Mouse (Mus musculus): Measurements from ENCODE around the gene Sept3. TPM values are rescaled to one million over a fixed set of nuclear protein-coding genes. Genes with fewer than 3 reads are reported as not detected.

Gene Sept3
- polyA plus RNA-seq, 1 experiment from 2014 or later = 2.1 TPM

DNA sequence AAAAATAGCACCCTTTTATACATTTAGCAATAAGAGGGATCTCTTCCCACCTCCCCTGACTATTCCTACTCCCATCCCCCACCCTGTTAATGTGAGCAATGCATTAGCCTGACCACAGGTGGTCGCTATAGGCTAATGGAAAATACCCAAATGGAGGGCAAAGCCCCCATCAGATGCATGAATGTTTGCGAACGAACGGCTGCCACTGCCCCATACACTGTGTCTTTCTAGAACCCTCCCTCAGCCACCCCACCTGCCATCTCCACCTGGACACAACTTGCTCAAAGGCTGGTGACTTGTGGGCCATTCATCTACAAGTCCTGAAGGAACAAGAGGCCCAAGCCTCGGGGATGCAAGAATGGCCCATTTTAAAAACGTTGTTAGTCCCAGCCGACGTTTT lies 19.4 kb downstream of the Sept3 start:
- TF ChIP-seq CTCF (IDR thresholded peaks at IDR 0.05; ENCODE audit: low read depth) (peak; percentile 79), EP300 (optimal IDR thresholded peaks at IDR 0.05) (no peak)
- ATAC-seq (ENCODE audit: low FRiP score, low TSS enrichment) = peak; percentile 39; the same call in 1 of the 2 replicates
- no peak overlapping the region for H3K9ac ChIP-seq (ENCODE audit: low read length)
- H3K4me1 ChIP-seq (replicated peaks; ENCODE audit: control insufficient read depth, insufficient read depth) = no peaks in the 10 kb centered on the region
- WGBS = 31% methylated on average over 8 of the region's 8 CpGs
- no peaks in the 10 kb centered on the region for H3K36me3 ChIP-seq (ENCODE audit: control insufficient read depth, insufficient read depth, low read length)
- H3K27me3 ChIP-seq (ENCODE audit: control insufficient read depth, insufficient read depth, low read length) = no peaks in the 10 kb centered on the region
- peak; percentile 41 for DNase-seq (ENCODE audit: low spot score)
- H3K4me2 ChIP-seq (replicated peaks; ENCODE audit: low read depth) = no peak overlapping the region; the same call in 1 of the 2 replicates
- H3K4me3 ChIP-seq (ENCODE audit: low read depth, low read length) = no peak overlapping the region
- H3K27ac ChIP-seq (replicated peaks) = no peak overlapping the region
- no peaks in the 10 kb centered on the region for H3K9me3 ChIP-seq (ENCODE audit: control insufficient read depth, low read length)

DNA sequence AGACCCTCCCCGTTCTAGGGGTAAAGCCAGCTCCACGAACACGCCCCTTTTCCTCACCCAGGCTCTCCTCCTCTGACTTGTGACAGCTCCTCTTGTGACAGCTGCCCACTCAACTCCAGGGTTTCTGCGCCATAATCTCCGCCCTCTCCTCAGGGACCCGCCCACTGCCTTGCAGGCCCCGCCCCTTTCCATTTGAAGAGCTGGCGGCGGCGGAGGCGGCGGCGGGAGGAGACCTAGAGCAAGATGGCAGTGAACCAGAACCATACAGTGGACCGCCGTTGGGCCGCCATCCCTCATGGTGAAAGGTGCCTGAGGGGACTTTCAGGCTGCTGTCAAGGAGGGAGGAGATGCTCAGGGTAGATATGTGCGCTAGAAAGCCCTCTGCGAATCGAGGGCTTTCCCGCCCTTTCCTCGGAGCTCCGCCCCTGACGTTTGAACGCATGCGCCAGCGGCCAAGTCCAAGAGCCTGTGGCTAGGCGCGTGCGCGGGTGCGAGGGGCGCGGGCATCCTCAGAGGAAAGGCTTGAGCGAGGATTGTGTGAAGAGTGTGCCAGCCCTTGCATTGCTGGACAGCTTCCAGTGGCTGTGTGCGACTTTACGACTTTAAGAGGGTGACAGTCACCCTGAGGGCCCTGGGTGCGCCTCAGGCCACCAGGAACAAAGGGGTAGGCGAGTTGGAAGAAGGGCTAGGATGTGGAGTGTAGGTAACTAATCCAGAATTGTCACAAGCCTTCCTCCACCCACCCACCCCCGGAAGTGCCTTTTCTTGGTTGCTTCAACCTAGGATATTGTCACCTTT lies 24.3 kb downstream of the Sept3 start, which contains the start of gene Wbp2nl:
Gene Wbp2nl, plus strand, starts transcription at position 191 of the 798 bp plus-strand sequence.
- 58% methylated on average over 39 of the region's 39 CpGs for WGBS
- Histone ChIP-seq H3K4me3 (ENCODE audit: low read depth, low read length) (no peak within 1 kb of the TSS), H3K9ac (ENCODE audit: low read length) (no peak within 1 kb of the TSS), H3K27ac (replicated peaks) (no peak within 1 kb of the TSS), H3K27me3 (ENCODE audit: control insufficient read depth, insufficient read depth, low read length) (no peaks in the 10 kb centered on the region), H3K36me3 (ENCODE audit: control insufficient read depth, insufficient read depth, low read length) (no peaks in the 10 kb centered on the region), H3K9me3 (ENCODE audit: control insufficient read depth, low read length) (no peaks in the 10 kb centered on the region), H3K4me1 (replicated peaks; ENCODE audit: control insufficient read depth, insufficient read depth) (no peaks in the 10 kb centered on the region), H3K4me2 (replicated peaks; ENCODE audit: low read depth) (no peak within 1 kb of the TSS)
- ATAC-seq (ENCODE audit: low FRiP score, low TSS enrichment) (no peak), DNase-seq (ENCODE audit: low spot score) (peak; percentile 35)
- TF ChIP-seq CTCF (IDR thresholded peaks at IDR 0.05; ENCODE audit: low read depth) = no peak
- TF ChIP-seq EP300 (optimal IDR thresholded peaks at IDR 0.05) = no peak

DNA sequence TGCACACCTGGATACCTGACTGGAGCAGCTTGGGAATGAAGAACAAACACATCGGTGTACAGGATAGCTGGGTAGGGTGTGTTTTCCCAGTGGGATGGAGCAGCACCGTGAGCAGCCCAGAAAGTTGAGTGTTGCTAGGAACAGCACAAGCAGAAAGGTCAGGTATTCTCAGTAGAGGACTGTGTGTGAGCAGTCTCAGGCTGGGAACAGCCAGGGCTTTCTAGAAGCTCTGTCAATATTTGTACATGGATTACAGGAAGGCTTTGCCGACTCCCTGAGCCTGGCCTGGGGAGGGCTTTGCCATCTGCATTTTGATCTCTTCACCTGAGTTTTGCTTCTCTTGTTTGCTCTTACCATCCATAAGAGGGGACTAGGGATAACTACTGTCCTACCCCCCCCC lies 32.4 kb downstream of the Sept3 start:
- Histone ChIP-seq H3K4me2 (replicated peaks; ENCODE audit: low read depth) (no peak overlapping the region), H3K27ac (replicated peaks) (no peak overlapping the region), H3K36me3 (ENCODE audit: control insufficient read depth, insufficient read depth, low read length) (no peaks in the 10 kb centered on the region), H3K4me3 (ENCODE audit: low read depth, low read length) (no peak overlapping the region), H3K9ac (ENCODE audit: low read length) (no peak overlapping the region), H3K9me3 (ENCODE audit: control insufficient read depth, low read length) (no peaks in the 10 kb centered on the region), H3K27me3 (ENCODE audit: control insufficient read depth, insufficient read depth, low read length) (no peaks in the 10 kb centered on the region), H3K4me1 (replicated peaks; ENCODE audit: control insufficient read depth, insufficient read depth) (no peaks in the 10 kb centered on the region)
- TF ChIP-seq CTCF (IDR thresholded peaks at IDR 0.05; ENCODE audit: low read depth) (no peak), EP300 (optimal IDR thresholded peaks at IDR 0.05) (no peak)
- 39% methylated on average over 3 of the region's 3 CpGs for WGBS
- peak; percentile 69 for DNase-seq (ENCODE audit: low spot score)
- ATAC-seq (ENCODE audit: low FRiP score, low TSS enrichment) = peak; percentile 94

DNA sequence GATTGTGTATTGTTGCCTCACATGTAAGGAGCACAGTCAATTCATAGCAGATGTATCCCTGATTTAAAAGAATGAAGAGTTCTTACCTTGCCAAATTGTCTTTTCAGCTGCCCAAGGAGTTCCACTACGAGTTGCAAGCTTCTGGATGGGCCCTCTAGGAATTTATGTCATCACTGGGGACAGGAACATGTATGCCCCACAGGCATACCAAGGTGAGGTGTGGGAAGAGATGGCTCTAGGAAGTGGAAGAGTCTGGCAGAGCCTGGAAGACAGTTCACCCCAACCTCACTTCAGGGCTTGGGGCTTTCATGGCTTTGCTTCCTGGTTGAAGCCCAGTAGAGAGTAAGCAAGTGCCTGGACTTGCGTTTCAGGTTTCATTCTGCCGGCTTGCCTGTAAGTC lies 33.7 kb downstream of the Sept3 start:
- no peaks in the 10 kb centered on the region for H3K36me3 ChIP-seq (ENCODE audit: control insufficient read depth, insufficient read depth, low read length)
- no peaks in the 10 kb centered on the region for H3K27me3 ChIP-seq (ENCODE audit: control insufficient read depth, insufficient read depth, low read length)
- DNase-seq (ENCODE audit: low spot score) (no peak), ATAC-seq (ENCODE audit: low FRiP score, low TSS enrichment) (no peak)
- no peak overlapping the region for H3K4me2 ChIP-seq (replicated peaks; ENCODE audit: low read depth)
- peak overlapping the region; percentile 35; the same call in 1 of the 2 replicates for H3K27ac ChIP-seq (replicated peaks)
- H3K4me1 ChIP-seq (replicated peaks; ENCODE audit: control insufficient read depth, insufficient read depth) = no peaks in the 10 kb centered on the region
- H3K9ac ChIP-seq (ENCODE audit: low read length) = no peak overlapping the region
- WGBS = 55% methylated on average over 3 of the region's 3 CpGs
- TF ChIP-seq EP300 (optimal IDR thresholded peaks at IDR 0.05) (no peak), CTCF (IDR thresholded peaks at IDR 0.05; ENCODE audit: low read depth) (no peak)
- no peak overlapping the region for H3K4me3 ChIP-seq (ENCODE audit: low read depth, low read length)
- H3K9me3 ChIP-seq (ENCODE audit: control insufficient read depth, low read length) = no peaks in the 10 kb centered on the region

DNA sequence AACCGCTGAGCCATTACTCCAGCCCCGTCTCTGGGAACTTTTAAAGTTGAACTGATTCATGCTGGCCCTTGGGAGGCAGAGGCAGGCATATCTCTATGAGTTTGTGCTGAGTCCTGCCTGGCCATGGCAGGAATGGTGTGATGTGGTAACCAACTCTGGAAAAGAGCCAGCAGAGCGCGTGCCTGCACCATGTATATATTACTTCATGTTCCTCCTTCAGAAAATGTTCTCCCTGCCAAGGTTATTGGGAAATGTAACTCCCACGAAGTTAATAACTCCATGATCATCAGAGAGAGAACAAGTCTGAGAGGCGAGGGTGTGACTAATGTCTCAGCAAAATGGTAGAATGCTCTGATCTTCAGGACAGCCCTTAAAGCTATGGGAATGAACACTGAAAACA lies 43.1 kb downstream of the Sept3 start:
- no peak for DNase-seq (ENCODE audit: low spot score)
- no peaks in the 10 kb centered on the region for H3K36me3 ChIP-seq (ENCODE audit: control insufficient read depth, insufficient read depth, low read length)
- no peaks in the 10 kb centered on the region; the same call in 1 of the 2 replicates for H3K4me1 ChIP-seq (replicated peaks; ENCODE audit: control insufficient read depth, insufficient read depth)
- no peak overlapping the region for H3K4me2 ChIP-seq (replicated peaks; ENCODE audit: low read depth)
- no peak for ATAC-seq (ENCODE audit: low FRiP score, low TSS enrichment)
- H3K27ac ChIP-seq (replicated peaks) = no peak overlapping the region
- WGBS = 72% methylated on average over 6 of the region's 6 CpGs
- H3K27me3 ChIP-seq (ENCODE audit: control insufficient read depth, insufficient read depth, low read length) = no peaks in the 10 kb centered on the region
- TF ChIP-seq EP300 (optimal IDR thresholded peaks at IDR 0.05) (no peak), CTCF (IDR thresholded peaks at IDR 0.05; ENCODE audit: low read depth) (no peak)
- H3K4me3 ChIP-seq (ENCODE audit: low read depth, low read length) = no peak overlapping the region
- no peaks in the 10 kb centered on the region for H3K9me3 ChIP-seq (ENCODE audit: control insufficient read depth, low read length)
- H3K9ac ChIP-seq (ENCODE audit: low read length) = no peak overlapping the region

DNA sequence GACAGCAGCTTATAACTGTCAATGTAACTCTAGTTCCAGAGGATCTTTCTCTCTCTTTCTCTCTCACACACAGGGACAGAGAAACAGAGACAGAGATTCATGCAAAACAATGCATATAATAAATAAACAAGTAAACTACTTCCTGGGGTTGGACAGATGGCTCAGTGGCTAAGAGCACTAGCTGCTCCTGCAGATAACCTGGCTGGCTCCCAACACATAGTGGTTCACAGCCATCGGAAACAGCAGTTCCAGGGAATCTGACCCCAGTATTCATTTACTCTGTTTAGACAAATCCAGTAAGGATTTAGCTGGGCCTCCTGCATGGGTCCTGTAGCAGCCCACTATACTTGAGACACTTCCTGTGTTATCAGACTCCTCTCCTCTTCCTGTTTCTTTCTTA lies 44.9 kb downstream of the Sept3 start:
- no peak overlapping the region for H3K27ac ChIP-seq (replicated peaks)
- no peaks in the 10 kb centered on the region for H3K36me3 ChIP-seq (ENCODE audit: control insufficient read depth, insufficient read depth, low read length)
- DNase-seq (ENCODE audit: low spot score) = no peak
- no peak overlapping the region for H3K4me3 ChIP-seq (ENCODE audit: low read depth, low read length)
- WGBS = 21% methylated on average over 1 of the region's 1 CpGs
- H3K9ac ChIP-seq (ENCODE audit: low read length) = no peak overlapping the region
- ATAC-seq (ENCODE audit: low FRiP score, low TSS enrichment) = no peak
- no peaks in the 10 kb centered on the region; the same call in 1 of the 2 replicates for H3K4me1 ChIP-seq (replicated peaks; ENCODE audit: control insufficient read depth, insufficient read depth)
- H3K27me3 ChIP-seq (ENCODE audit: control insufficient read depth, insufficient read depth, low read length) = no peaks in the 10 kb centered on the region
- no peaks in the 10 kb centered on the region for H3K9me3 ChIP-seq (ENCODE audit: control insufficient read depth, low read length)
- H3K4me2 ChIP-seq (replicated peaks; ENCODE audit: low read depth) = no peak overlapping the region
- TF ChIP-seq CTCF (IDR thresholded peaks at IDR 0.05; ENCODE audit: low read depth) (no peak), EP300 (optimal IDR thresholded peaks at IDR 0.05) (no peak)

All from stomach, postnatal 0 days (tissue).